Mouse (Mus musculus) embryonic facial prominence, embryonic 13.5 days (tissue): Measurements from ENCODE around the gene Scgb1a1. TPM values are rescaled to one million over a fixed set of nuclear protein-coding genes. Genes with fewer than 3 reads are reported as not detected.

ENCODE experiments used
- polyA plus RNA-seq: library from polyadenylated mRNA; unstranded; fragments of >200 nt; fragmentation: Nextera tagmentation; extraction: Ambion mirVana; gene quantifications from 2 replicates; pipeline ENCODE4 v1.2.1, GENCODE M21; 2015

Scgb1a1 gene
- polyA plus RNA-seq, 1 experiment from 2014 or later: not detected

Other genes with a start within 250 kb of the Scgb1a1 start
- gene Gng3, start 248.8 kb downstream of the Scgb1a1 start, polyA plus RNA-seq: 10.4 and 10.6 TPM in 2 replicates
- gene Lrrn4cl, start 237.2 kb downstream of the Scgb1a1 start, polyA plus RNA-seq: 0.65 and 0.74 TPM in 2 replicates
- gene Ubxn1, start 216.5 kb downstream of the Scgb1a1 start, polyA plus RNA-seq: 184 and 189 TPM in 2 replicates
- gene Uqcc3, start 207.0 kb downstream of the Scgb1a1 start, polyA plus RNA-seq: 64.2 and 72.3 TPM in 2 replicates
- gene Lbhd1, start 204.2 kb downstream of the Scgb1a1 start, polyA plus RNA-seq: 56.0 and 91.0 TPM in 2 replicates
- not detected in 2 replicates for gene Gm49403, start 204.0 kb downstream of the Scgb1a1 start, polyA plus RNA-seq
- 84.9 and 90.0 TPM in 2 replicates for gene 1810009A15Rik, start 199.1 kb downstream of the Scgb1a1 start, polyA plus RNA-seq
- gene Gm49416, start 199.0 kb downstream of the Scgb1a1 start, polyA plus RNA-seq: not detected in 2 replicates
- 36.7 and 42.6 TPM in 2 replicates for gene Ints5, start 195.0 kb downstream of the Scgb1a1 start, polyA plus RNA-seq
- 107 and 108 TPM in 2 replicates for gene Ganab, start 189.9 kb downstream of the Scgb1a1 start, polyA plus RNA-seq
- 44.7 and 54.6 TPM in 2 replicates for gene B3gat3, start 167.6 kb downstream of the Scgb1a1 start, polyA plus RNA-seq
- 2.7 and 3.3 TPM in 2 replicates for gene Rom1, start 158.6 kb downstream of the Scgb1a1 start, polyA plus RNA-seq
- gene Eml3, start 158.4 kb downstream of the Scgb1a1 start, polyA plus RNA-seq: 32.3 and 32.8 TPM in 2 replicates
- 187 and 189 TPM in 2 replicates for gene Mta2, start 146.1 kb downstream of the Scgb1a1 start, polyA plus RNA-seq
- 33.6 and 34.5 TPM in 2 replicates for gene Tut1, start 134.1 kb downstream of the Scgb1a1 start, polyA plus RNA-seq
- 481 and 529 TPM in 2 replicates for gene Eef1g, start 120.9 kb downstream of the Scgb1a1 start, polyA plus RNA-seq
- 51.0 and 57.8 TPM in 2 replicates for gene Ahnak, start 98.7 kb downstream of the Scgb1a1 start, polyA plus RNA-seq
- 15.9 and 17.4 TPM in 2 replicates for gene Asrgl1, start 47.7 kb upstream of the Scgb1a1 start, polyA plus RNA-seq